ENCODE assay signal across 12 mouse cellular contexts in genomic region chr10:22815461-22816236, GRCm38 (mm10). TPM values are rescaled to one million over a fixed set of nuclear protein-coding genes. Genes with fewer than 3 reads are reported as not detected.
A peak's percentile ranks its signal among the peaks of the same experiment; 100 is the strongest.
DNase-seq lines count a peak whose midpoint lies in the region; ATAC-seq and TF ChIP-seq lines count a peak whose summit lies in the region.
"Had no signal": no experiment of that assay in that cellular context is flagged by ENCODE, and none has a peak within 500 bp of the region (broad histone marks: within the 10 kb centered on the region; RNA-seq: fewer than 3 reads in every experiment).

No protein-coding gene starts in this region.

- no peak for TF ChIP-seq CTCF in kidney, adult 2 months (conservative IDR thresholded peaks at IDR 0.05; ENCODE audit: insufficient read depth, insufficient read length, low read depth, low read length)
- TF ChIP-seq CTCF in small intestine, adult 2 months (IDR thresholded peaks at IDR 0.05; ENCODE audit: extremely low read depth, insufficient read length, insufficient replicate concordance, low read depth, low read length) = no peak

- H3K27me3 ChIP-seq in kidney, adult 2 months (replicated peaks; ENCODE audit: control insufficient read depth, insufficient read depth, low read length) = peaks cover 6% of the 10 kb centered on the region
- peaks cover 86% of the 10 kb centered on the region for H3K27me3 ChIP-seq in midbrain, embryonic 11.5 days (ENCODE audit: control insufficient read depth, insufficient read depth, low read length)
- peaks cover 53% of the 10 kb centered on the region for H3K27me3 ChIP-seq in midbrain, embryonic 16.5 days (ENCODE audit: control insufficient read depth, insufficient read depth, low read depth, low read length)
- peaks cover 84% of the 10 kb centered on the region for H3K27me3 ChIP-seq in embryonic facial prominence, embryonic 14.5 days (replicated peaks; ENCODE audit: control insufficient read depth, insufficient read depth, low read length)
- H3K27me3 ChIP-seq in small intestine, adult 2 months (ENCODE audit: control insufficient read depth, insufficient read depth, low read length) = peaks cover 43% of the 10 kb centered on the region

- H3K9me3 ChIP-seq in midbrain, embryonic 11.5 days (ENCODE audit: control insufficient read depth, low read length) = no peaks in the 10 kb centered on the region
- no peaks in the 10 kb centered on the region for H3K9me3 ChIP-seq in midbrain, embryonic 16.5 days (replicated peaks; ENCODE audit: control insufficient read depth, low read length, poor library complexity, severe bottlenecking)
- H3K9me3 ChIP-seq in embryonic facial prominence, embryonic 14.5 days (ENCODE audit: control insufficient read depth, low read length) = no peaks in the 10 kb centered on the region
- H3K9me3 ChIP-seq: liver, embryonic 13.5 days had no signal

- no peak overlapping the region for H3K4me2 ChIP-seq in midbrain, embryonic 11.5 days
- no peak overlapping the region for H3K4me2 ChIP-seq in midbrain, embryonic 16.5 days (ENCODE audit: low read length)
- H3K4me2 ChIP-seq in embryonic facial prominence, embryonic 14.5 days (ENCODE audit: low read depth, low read length) = 0 out of 2 replicates have a peak overlapping the region, but pooled peaks have one; percentile 24

- 0 out of 2 replicates have a peak, but pooled peaks cover 2% of the 10 kb centered on the region for H3K4me1 ChIP-seq in kidney, adult 2 months (ENCODE audit: control insufficient read depth, insufficient read depth, low read length)
- H3K4me1 ChIP-seq in midbrain, embryonic 11.5 days (ENCODE audit: control insufficient read depth, insufficient read depth, low read length) = peaks cover 8% of the 10 kb centered on the region
- H3K4me1 ChIP-seq in midbrain, embryonic 16.5 days (ENCODE audit: control insufficient read depth, insufficient read depth, low read length) = no peaks in the 10 kb centered on the region
- H3K4me1 ChIP-seq in embryonic facial prominence, embryonic 14.5 days (ENCODE audit: control insufficient read depth, insufficient read depth, low read length) = no peaks in the 10 kb centered on the region
- no peaks in the 10 kb centered on the region for H3K4me1 ChIP-seq in small intestine, adult 2 months (ENCODE audit: control insufficient read depth, insufficient read depth, insufficient read length, low read length)
- H3K4me1 ChIP-seq: liver, embryonic 13.5 days had no signal

- H3K9ac ChIP-seq in midbrain, embryonic 11.5 days (ENCODE audit: low read length) = no peak overlapping the region
- H3K9ac ChIP-seq in midbrain, embryonic 16.5 days (ENCODE audit: low read depth, low read length) = no peak overlapping the region
- no peak overlapping the region for H3K9ac ChIP-seq in embryonic facial prominence, embryonic 14.5 days (ENCODE audit: low read depth, low read length)
- H3K9ac ChIP-seq: liver, embryonic 13.5 days had no signal

- peak overlapping the region; percentile 34; the same call in 1 of the 2 replicates for H3K4me3 ChIP-seq in kidney, adult 2 months (ENCODE audit: insufficient read depth, low read depth, low read length)
- H3K4me3 ChIP-seq in midbrain, embryonic 11.5 days (ENCODE audit: low read depth, low read length) = no peak overlapping the region
- no peak overlapping the region for H3K4me3 ChIP-seq in midbrain, embryonic 16.5 days (ENCODE audit: low read depth, low read length)
- H3K4me3 ChIP-seq in embryonic facial prominence, embryonic 14.5 days (ENCODE audit: low read depth, low read length) = peak overlapping the region; percentile 6; the same call in 1 of the 2 replicates
- peak overlapping the region; percentile 48 for H3K4me3 ChIP-seq in small intestine, adult 2 months (ENCODE audit: low read depth, low read length)
- H3K4me3 ChIP-seq: layer of hippocampus, adult 2 months; liver, embryonic 13.5 days had no signal

- DNase-seq in kidney, adult 2 months = no peak
- DNase-seq in kidney, postnatal 25 days = no peak
- DNase-seq in midbrain, embryonic 11.5 days (ENCODE audit: low spot score, missing footprints) = peak; percentile 92
- DNase-seq in embryonic facial prominence, embryonic 14.5 days (ENCODE audit: low spot score) = no peak
- DNase-seq in cerebellum, adult 11-12 months = no peak
- DNase-seq in spleen, postnatal 4 days (ENCODE audit: low spot score in 2 of 2) = no peak
- DNase-seq: liver, embryonic 13.5 days; thymus, adult 18-20 months had no signal

- no peak for ATAC-seq in midbrain, embryonic 11.5 days (ENCODE audit: low FRiP score)
- no peak for ATAC-seq in midbrain, embryonic 16.5 days
- no peak for ATAC-seq in embryonic facial prominence, embryonic 14.5 days (ENCODE audit: low read depth)

- TF ChIP-seq POLR2A in kidney, adult 2 months (IDR thresholded peaks at IDR 0.05; ENCODE audit: low read depth, low read length) = no peak
- no peak for TF ChIP-seq POLR2A in small intestine, adult 2 months (IDR thresholded peaks at IDR 0.05; ENCODE audit: low read depth, low read length)

- 19% methylated on average over 19 of the region's 19 CpGs for WGBS in kidney, adult 2 months
- 2% methylated on average over 19 of the region's 19 CpGs for WGBS in midbrain, embryonic 11.5 days
- WGBS in midbrain, embryonic 16.5 days = under 1% methylated on average over 19 of the region's 19 CpGs
- 4% methylated on average over 19 of the region's 19 CpGs for WGBS in embryonic facial prominence, embryonic 14.5 days
- WGBS in small intestine, adult 2 months = 8% methylated on average over 19 of the region's 19 CpGs

- H3K27ac ChIP-seq in kidney, adult 2 months (ENCODE audit: insufficient read depth, low read depth, low read length) = peak overlapping the region; percentile 39
- H3K27ac ChIP-seq in midbrain, embryonic 11.5 days (ENCODE audit: low read depth, low read length) = no peak overlapping the region
- H3K27ac ChIP-seq in midbrain, embryonic 16.5 days (ENCODE audit: low read length) = no peak overlapping the region
- no peak overlapping the region for H3K27ac ChIP-seq in embryonic facial prominence, embryonic 14.5 days (replicated peaks; ENCODE audit: low read depth, low read length)
- H3K27ac ChIP-seq in small intestine, adult 2 months (ENCODE audit: insufficient read depth, low read depth, low read length) = peak overlapping the region; percentile 14
- H3K27ac ChIP-seq: layer of hippocampus, adult 2 months; liver, embryonic 13.5 days had no signal

- no peaks in the 10 kb centered on the region for H3K36me3 ChIP-seq in kidney, adult 2 months (ENCODE audit: control insufficient read depth, insufficient read depth, low read length)
- no peaks in the 10 kb centered on the region for H3K36me3 ChIP-seq in midbrain, embryonic 11.5 days (ENCODE audit: control insufficient read depth, insufficient read depth, low read length)
- no peaks in the 10 kb centered on the region for H3K36me3 ChIP-seq in midbrain, embryonic 16.5 days (ENCODE audit: control insufficient read depth, insufficient read depth, low read length)
- H3K36me3 ChIP-seq in embryonic facial prominence, embryonic 14.5 days (ENCODE audit: control insufficient read depth, insufficient read depth, low read length) = no peaks in the 10 kb centered on the region
- no peaks in the 10 kb centered on the region for H3K36me3 ChIP-seq in small intestine, adult 2 months (ENCODE audit: control insufficient read depth, insufficient read depth, low read length)
- H3K36me3 ChIP-seq: liver, embryonic 13.5 days had no signal

RNA-seq across cellular contexts. Expression of gene Tcf21, which starts 4.3 kb away (rescaled TPM):
- 124 and 141 TPM in 2 replicates for polyA plus RNA-seq in kidney, adult 2 months (2012; rRNA removed)
- 0.11 TPM in 1 of 2 replicates, not detected in the other for polyA plus RNA-seq in midbrain, embryonic 11.5 days (2014; fragmentation: Nextera tagmentation; extraction: Ambion mirVana)
- polyA plus RNA-seq in midbrain, embryonic 16.5 days (2015; fragmentation: Nextera tagmentation; extraction: Ambion mirVana) = 0.16 and 0.19 TPM in 2 replicates
- 2.0 and 3.0 TPM in 2 replicates for polyA plus RNA-seq in embryonic facial prominence, embryonic 14.5 days (2014; fragmentation: Nextera tagmentation; extraction: Ambion mirVana)
- 26.8 and 46.8 TPM in 2 replicates for polyA plus RNA-seq in small intestine, adult 2 months (2012; rRNA removed)
- polyA plus RNA-seq: cortical plate, adult 2 months had no signal

Comparison
In these comparisons a context has a peak if more than half of its experiments do, and no peak if none do; other contexts are left out.
1. H3K27ac ChIP-seq: peak in kidney, adult 2 months (single experiment) and small intestine, adult 2 months (single experiment); none in midbrain, embryonic 11.5 days (single experiment), midbrain, embryonic 16.5 days (single experiment) and embryonic facial prominence, embryonic 14.5 days (single experiment).
2. H3K4me3 ChIP-seq: peak in kidney, adult 2 months (single experiment), embryonic facial prominence, embryonic 14.5 days (single experiment) and small intestine, adult 2 months (single experiment); none in midbrain, embryonic 11.5 days (single experiment) and midbrain, embryonic 16.5 days (single experiment).